Mouse (Mus musculus) thymus, postnatal 4 days (tissue): ENCODE measurements at regions not wholly inside any gene's neighbourhood (a gene's known extent, or its start where the extent isn't known, plus 50 kb on each side); places are given as distances from the start of the nearest gene placed in this dataset.
A peak's percentile ranks its signal among the peaks of the same experiment; 100 is the strongest.

ENCODE experiments used
- DNase-seq: peaks from one replicate; pipeline ENCODE4 v3.0.0; 2021

GRCm38 (mm10) chr1:183624266-183624665 lies 206.3 kb downstream of the Hhipl2 start:
- DNase-seq, result no peak

- no peak for DNase-seq
These were observed 215.8 kb downstream of the Hhipl2 start for GRCm38 (mm10) chr1:183633810-183634209.

GRCm38 (mm10) chr1:183634836-183635235 lies 216.8 kb downstream of the Hhipl2 start:
- DNase-seq, result no peak

- no peak for DNase-seq
These were observed 219.2 kb downstream of the Hhipl2 start for GRCm38 (mm10) chr1:183637214-183637613.

GRCm38 (mm10) chr1:183639332-183639731 lies 221.3 kb downstream of the Hhipl2 start:
- no peak for DNase-seq

GRCm38 (mm10) chr1:183640568-183640967 lies 222.6 kb downstream of the Hhipl2 start:
- no peak for DNase-seq

GRCm38 (mm10) chr1:183644001-183644400 lies 226.0 kb downstream of the Hhipl2 start:
- no peak for DNase-seq

GRCm38 (mm10) chr1:183653878-183654277 lies 235.9 kb downstream of the Hhipl2 start:
- DNase-seq, result no peak

GRCm38 (mm10) chr1:183657043-183657442 lies 239.0 kb downstream of the Hhipl2 start:
- DNase-seq, result peak; percentile 82

- DNase-seq, result no peak
These were observed 242.5 kb downstream of the Hhipl2 start for GRCm38 (mm10) chr1:183660541-183660940.

GRCm38 (mm10) chr1:183662369-183663043 lies 244.5 kb downstream of the Hhipl2 start:
- DNase-seq, result no peak

- DNase-seq, result no peak
These were observed 251.3 kb downstream of the Hhipl2 start for GRCm38 (mm10) chr1:183669271-183669670.

GRCm38 (mm10) chr1:183669674-183670073 lies 251.7 kb downstream of the Hhipl2 start:
- DNase-seq, result peak; percentile 53

GRCm38 (mm10) chr1:183670542-183670941 lies 252.5 kb downstream of the Hhipl2 start:
- DNase-seq, result no peak

GRCm38 (mm10) chr1:183671541-183671940 lies 253.5 kb downstream of the Hhipl2 start:
- DNase-seq, result no peak

GRCm38 (mm10) chr1:183672521-183672920 lies 254.5 kb downstream of the Hhipl2 start:
- DNase-seq, result no peak

- DNase-seq, result no peak
These were observed 259.6 kb downstream of the Hhipl2 start for GRCm38 (mm10) chr1:183677585-183677984.

GRCm38 (mm10) chr1:183679949-183680348 lies 261.9 kb downstream of the Hhipl2 start:
- DNase-seq, result no peak

- no peak for DNase-seq
These were observed 268.0 kb downstream of the Hhipl2 start for GRCm38 (mm10) chr1:183686056-183686455.

GRCm38 (mm10) chr1:183692756-183693155 lies 274.7 kb downstream of the Hhipl2 start:
- DNase-seq, result no peak

GRCm38 (mm10) chr1:183699284-183699683 lies 281.3 kb downstream of the Hhipl2 start:
- peak; percentile 74 for DNase-seq

- no peak for DNase-seq
These were observed 284.9 kb downstream of the Hhipl2 start for GRCm38 (mm10) chr1:183702888-183703287.

GRCm38 (mm10) chr1:183712895-183713294 lies 294.9 kb downstream of the Hhipl2 start:
- no peak for DNase-seq

GRCm38 (mm10) chr1:183717060-183717459 lies 296.0 kb upstream of the Dusp10 start:
- DNase-seq, result no peak

GRCm38 (mm10) chr1:183749126-183749525 lies 264.0 kb upstream of the Dusp10 start:
- peak; percentile 10 for DNase-seq
